Mouse (Mus musculus): ENCODE measurements around the gene Grap2. TPM values are rescaled to one million over a fixed set of nuclear protein-coding genes. Genes with fewer than 3 reads are reported as not detected.
A peak's percentile ranks its signal among the peaks of the same experiment; 100 is the strongest.

Gene Grap2
- polyA plus RNA-seq, 1 experiment from 2014 or later, result 0.84 TPM

- 86% methylated on average over 5 of the region's 5 CpGs for WGBS
- Histone ChIP-seq H3K27ac (ENCODE audit: low read depth, low read length) (no peak overlapping the region), H3K9ac (ENCODE audit: low read depth, low read length) (no peak overlapping the region), H3K4me3 (ENCODE audit: low read length) (no peak overlapping the region), H3K27me3 (ENCODE audit: control insufficient read depth, insufficient read depth, low read length) (no peaks in the 10 kb centered on the region), H3K4me1 (ENCODE audit: control insufficient read depth, insufficient read depth, low read length) (no peaks in the 10 kb centered on the region), H3K9me3 (ENCODE audit: control insufficient read depth, low read length) (no peaks in the 10 kb centered on the region), H3K4me2 (replicated peaks; ENCODE audit: low read depth, low read length) (no peak overlapping the region), H3K36me3 (ENCODE audit: control insufficient read depth, insufficient read depth, low read length) (no peaks in the 10 kb centered on the region)
- ATAC-seq (ENCODE audit: low FRiP score, low TSS enrichment), result no peak
Observed at GRCm38 (mm10) chr15:80590641-80591040, 18.2 kb downstream of the Grap2 start.

- no peaks in the 10 kb centered on the region for H3K4me1 ChIP-seq (ENCODE audit: control insufficient read depth, insufficient read depth, low read length)
- no peak overlapping the region for H3K27ac ChIP-seq (ENCODE audit: low read depth, low read length)
- 79% methylated on average over 6 of the region's 6 CpGs for WGBS
- no peaks in the 10 kb centered on the region for H3K27me3 ChIP-seq (ENCODE audit: control insufficient read depth, insufficient read depth, low read length)
- no peaks in the 10 kb centered on the region for H3K36me3 ChIP-seq (ENCODE audit: control insufficient read depth, insufficient read depth, low read length)
- H3K9me3 ChIP-seq (ENCODE audit: control insufficient read depth, low read length), result no peaks in the 10 kb centered on the region
- no peak overlapping the region for H3K9ac ChIP-seq (ENCODE audit: low read depth, low read length)
- H3K4me3 ChIP-seq (ENCODE audit: low read length), result no peak overlapping the region
- no peak for ATAC-seq (ENCODE audit: low FRiP score, low TSS enrichment)
- H3K4me2 ChIP-seq (replicated peaks; ENCODE audit: low read depth, low read length), result no peak overlapping the region
Observed at GRCm38 (mm10) chr15:80592737-80593136, 20.3 kb downstream of the Grap2 start.

GRCm38 (mm10) chr15:80593877-80594276 is 21.5 kb downstream of the Grap2 start:
- WGBS, result 68% methylated on average over 5 of the region's 5 CpGs
- no peak overlapping the region for H3K27ac ChIP-seq (ENCODE audit: low read depth, low read length)
- no peaks in the 10 kb centered on the region for H3K36me3 ChIP-seq (ENCODE audit: control insufficient read depth, insufficient read depth, low read length)
- H3K9ac ChIP-seq (ENCODE audit: low read depth, low read length), result no peak overlapping the region
- peaks cover 1% of the 10 kb centered on the region; the same call in 1 of the 2 replicates for H3K4me1 ChIP-seq (ENCODE audit: control insufficient read depth, insufficient read depth, low read length)
- H3K27me3 ChIP-seq (ENCODE audit: control insufficient read depth, insufficient read depth, low read length), result no peaks in the 10 kb centered on the region
- H3K9me3 ChIP-seq (ENCODE audit: control insufficient read depth, low read length), result no peaks in the 10 kb centered on the region
- H3K4me2 ChIP-seq (replicated peaks; ENCODE audit: low read depth, low read length), result no peak overlapping the region
- H3K4me3 ChIP-seq (ENCODE audit: low read length), result no peak overlapping the region
- no peak for ATAC-seq (ENCODE audit: low FRiP score, low TSS enrichment)

- Histone ChIP-seq H3K27me3 (ENCODE audit: control insufficient read depth, insufficient read depth, low read length) (no peaks in the 10 kb centered on the region), H3K9me3 (ENCODE audit: control insufficient read depth, low read length) (no peaks in the 10 kb centered on the region), H3K4me3 (ENCODE audit: low read length) (no peak overlapping the region), H3K9ac (ENCODE audit: low read depth, low read length) (no peak overlapping the region), H3K4me2 (replicated peaks; ENCODE audit: low read depth, low read length) (peak overlapping the region; percentile 27; the same call in 1 of the 2 replicates), H3K4me1 (ENCODE audit: control insufficient read depth, insufficient read depth, low read length) (peaks cover 8% of the 10 kb centered on the region; the same call in 1 of the 2 replicates), H3K36me3 (ENCODE audit: control insufficient read depth, insufficient read depth, low read length) (no peaks in the 10 kb centered on the region), H3K27ac (ENCODE audit: low read depth, low read length) (no peak overlapping the region)
- 61% methylated on average over 12 of the region's 12 CpGs for WGBS
- no peak for ATAC-seq (ENCODE audit: low FRiP score, low TSS enrichment)
Observed at GRCm38 (mm10) chr15:80598750-80599149, 26.4 kb downstream of the Grap2 start.

GRCm38 (mm10) chr15:80599213-80599750 is 26.9 kb downstream of the Grap2 start:
- no peak overlapping the region for H3K4me3 ChIP-seq (ENCODE audit: low read length)
- ATAC-seq (ENCODE audit: low FRiP score, low TSS enrichment), result no peak
- no peaks in the 10 kb centered on the region for H3K27me3 ChIP-seq (ENCODE audit: control insufficient read depth, insufficient read depth, low read length)
- H3K9ac ChIP-seq (ENCODE audit: low read depth, low read length), result no peak overlapping the region
- 43% methylated on average over 16 of the region's 16 CpGs for WGBS
- H3K9me3 ChIP-seq (ENCODE audit: control insufficient read depth, low read length), result no peaks in the 10 kb centered on the region
- peaks cover 8% of the 10 kb centered on the region; the same call in 1 of the 2 replicates for H3K4me1 ChIP-seq (ENCODE audit: control insufficient read depth, insufficient read depth, low read length)
- peak overlapping the region; percentile 27; the same call in 1 of the 2 replicates for H3K4me2 ChIP-seq (replicated peaks; ENCODE audit: low read depth, low read length)
- H3K27ac ChIP-seq (ENCODE audit: low read depth, low read length), result no peak overlapping the region
- no peaks in the 10 kb centered on the region for H3K36me3 ChIP-seq (ENCODE audit: control insufficient read depth, insufficient read depth, low read length)

- H3K9me3 ChIP-seq (ENCODE audit: control insufficient read depth, low read length), result no peaks in the 10 kb centered on the region
- H3K9ac ChIP-seq (ENCODE audit: low read depth, low read length), result no peak overlapping the region
- no peaks in the 10 kb centered on the region for H3K27me3 ChIP-seq (ENCODE audit: control insufficient read depth, insufficient read depth, low read length)
- no peak for ATAC-seq (ENCODE audit: low FRiP score, low TSS enrichment)
- no peaks in the 10 kb centered on the region for H3K36me3 ChIP-seq (ENCODE audit: control insufficient read depth, insufficient read depth, low read length)
- WGBS, result 75% methylated on average over 4 of the region's 4 CpGs
- peaks cover 8% of the 10 kb centered on the region; the same call in 1 of the 2 replicates for H3K4me1 ChIP-seq (ENCODE audit: control insufficient read depth, insufficient read depth, low read length)
- no peak overlapping the region for H3K4me2 ChIP-seq (replicated peaks; ENCODE audit: low read depth, low read length)
- no peak overlapping the region for H3K4me3 ChIP-seq (ENCODE audit: low read length)
- no peak overlapping the region for H3K27ac ChIP-seq (ENCODE audit: low read depth, low read length)
Observed at GRCm38 (mm10) chr15:80599843-80600242, 27.4 kb downstream of the Grap2 start.

GRCm38 (mm10) chr15:80601456-80601855 is 29.1 kb downstream of the Grap2 start:
- Histone ChIP-seq H3K36me3 (ENCODE audit: control insufficient read depth, insufficient read depth, low read length) (no peaks in the 10 kb centered on the region), H3K4me2 (replicated peaks; ENCODE audit: low read depth, low read length) (no peak overlapping the region), H3K27ac (ENCODE audit: low read depth, low read length) (no peak overlapping the region), H3K27me3 (ENCODE audit: control insufficient read depth, insufficient read depth, low read length) (no peaks in the 10 kb centered on the region), H3K4me1 (ENCODE audit: control insufficient read depth, insufficient read depth, low read length) (peaks cover 8% of the 10 kb centered on the region; the same call in 1 of the 2 replicates), H3K9me3 (ENCODE audit: control insufficient read depth, low read length) (no peaks in the 10 kb centered on the region), H3K9ac (ENCODE audit: low read depth, low read length) (no peak overlapping the region), H3K4me3 (ENCODE audit: low read length) (no peak overlapping the region)
- WGBS, result 78% methylated on average over 7 of the region's 7 CpGs
- ATAC-seq (ENCODE audit: low FRiP score, low TSS enrichment), result no peak

- Histone ChIP-seq H3K4me2 (replicated peaks; ENCODE audit: low read depth, low read length) (no peak overlapping the region), H3K36me3 (ENCODE audit: control insufficient read depth, insufficient read depth, low read length) (no peaks in the 10 kb centered on the region), H3K27me3 (ENCODE audit: control insufficient read depth, insufficient read depth, low read length) (no peaks in the 10 kb centered on the region), H3K4me3 (ENCODE audit: low read length) (no peak overlapping the region), H3K27ac (ENCODE audit: low read depth, low read length) (no peak overlapping the region), H3K9me3 (ENCODE audit: control insufficient read depth, low read length) (no peaks in the 10 kb centered on the region), H3K9ac (ENCODE audit: low read depth, low read length) (no peak overlapping the region), H3K4me1 (ENCODE audit: control insufficient read depth, insufficient read depth, low read length) (peaks cover 8% of the 10 kb centered on the region; the same call in 1 of the 2 replicates)
- ATAC-seq (ENCODE audit: low FRiP score, low TSS enrichment), result no peak
- 67% methylated on average over 7 of the region's 7 CpGs for WGBS
Observed at GRCm38 (mm10) chr15:80602487-80602886, 30.1 kb downstream of the Grap2 start.

GRCm38 (mm10) chr15:80604026-80604425 is 31.6 kb downstream of the Grap2 start:
- Histone ChIP-seq H3K4me1 (ENCODE audit: control insufficient read depth, insufficient read depth, low read length) (peaks cover 6% of the 10 kb centered on the region; the same call in 1 of the 2 replicates), H3K9ac (ENCODE audit: low read depth, low read length) (no peak overlapping the region), H3K4me3 (ENCODE audit: low read length) (no peak overlapping the region), H3K27ac (ENCODE audit: low read depth, low read length) (no peak overlapping the region), H3K4me2 (replicated peaks; ENCODE audit: low read depth, low read length) (no peak overlapping the region), H3K9me3 (ENCODE audit: control insufficient read depth, low read length) (no peaks in the 10 kb centered on the region), H3K36me3 (ENCODE audit: control insufficient read depth, insufficient read depth, low read length) (no peaks in the 10 kb centered on the region), H3K27me3 (ENCODE audit: control insufficient read depth, insufficient read depth, low read length) (no peaks in the 10 kb centered on the region)
- 90% methylated on average over 6 of the region's 6 CpGs for WGBS
- no peak for ATAC-seq (ENCODE audit: low FRiP score, low TSS enrichment)

Data from kidney, embryonic 14.5 days (tissue).